Mouse (Mus musculus) lung, embryonic 14.5 days (tissue): ENCODE results near the gene Asb8. TPM values are rescaled to one million over a fixed set of nuclear protein-coding genes. Genes with fewer than 3 reads are reported as not detected.

Experiments used
- ATAC-seq: fragments of 200-750 bp; cut with Nextera tagmentation; 2 replicates; pipeline ENCODE4 v1.8.0; 2017; ENCODE audit warnings: mild to moderate bottlenecking, moderate TSS enrichment, moderate library complexity; ENCODE audit not compliant: insufficient read depth
- DNase-seq: peaks from one replicate; pipeline ENCODE4 v3.0.0-alpha.2; 2015
- H3K27ac ChIP-seq: fragments of 300-500 bp; sonication (generic); 2 replicates; pipeline ENCODE4 v1.5.1; 2014; ENCODE audit warnings: low read depth, mild to moderate bottlenecking, moderate library complexity
- H3K27me3 ChIP-seq: fragments of 300-500 bp; sonication (generic); 2 replicates; pipeline ENCODE4 v1.6.1; 2014; ENCODE audit warnings: low read length, control low read depth; ENCODE audit not compliant: insufficient read depth
- H3K36me3 ChIP-seq: fragments of 300-500 bp; sonication (generic); 2 replicates; pipeline ENCODE4 v1.6.1; 2014; ENCODE audit warnings: control low read depth; ENCODE audit not compliant: insufficient read depth
- H3K4me1 ChIP-seq: fragments of 300-500 bp; sonication (generic); 2 replicates; pipeline ENCODE4 v1.6.1; 2014; ENCODE audit warnings: antibody characterized with exemption, control low read depth; ENCODE audit not compliant: insufficient read depth
- H3K4me2 ChIP-seq: fragments of 300-500 bp; sonication (generic); 2 replicates; pipeline ENCODE4 v1.6.1; 2014; ENCODE audit warnings: mild to moderate bottlenecking
- H3K4me3 ChIP-seq: fragments of 300-500 bp; sonication (generic); 2 replicates; pipeline ENCODE4 v1.5.1; 2014; ENCODE audit warnings: low read depth, low read length
- H3K9ac ChIP-seq: fragments of 300-500 bp; sonication (generic); 2 replicates; pipeline ENCODE4 v1.6.1; 2014
- H3K9me3 ChIP-seq: fragments of 300-500 bp; sonication (generic); 2 replicates; pipeline ENCODE4 v1.6.1; 2016; ENCODE audit warnings: low read depth, low read length, control low read depth
- CTCF ChIP-seq: IDR thresholded peaks from 2 replicates; pipeline ENCODE4 v1.5.1; 2016; ENCODE audit warnings: antibody characterized with exemption, low read depth
- WGBS: fragments of 180-500 bp; shearing (Covaris S2); extraction: QIAGEN DNeasy Blood & Tissue Kit; methylation state at CpG from one replicate; pipeline ENCODE4 v1.1.7; 2014; 5-methylcytosine and 5-hydroxymethylcytosine counted together
- polyA plus RNA-seq: library from polyadenylated mRNA; unstranded; fragments of >200 nt; fragmentation: Nextera tagmentation; extraction: Ambion mirVana; gene quantifications from 2 replicates; pipeline ENCODE4 v1.2.1, GENCODE M21; 2014

Gene Asb8
- polyA plus RNA-seq, 1 experiment from 2014 or later, result 48.7 TPM

DNA sequence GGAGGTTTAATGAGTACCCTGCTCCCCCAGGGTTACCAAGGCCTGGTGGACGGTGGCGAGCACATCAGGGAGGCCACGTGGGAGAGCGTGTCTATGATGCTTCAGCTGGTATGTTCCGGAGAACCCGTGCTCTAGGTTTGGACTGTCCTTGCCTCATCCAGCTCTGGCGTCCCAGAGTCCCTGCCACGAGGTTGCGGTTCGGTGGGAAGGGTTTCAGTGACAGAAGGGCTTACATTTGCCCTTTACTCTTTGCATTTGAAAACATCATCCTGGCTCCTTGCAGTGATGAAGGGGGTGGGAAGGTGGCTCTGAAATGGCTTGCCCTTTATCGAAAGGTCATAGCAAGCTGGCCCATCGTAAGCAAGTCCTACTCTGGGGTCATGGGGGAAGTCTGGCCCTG, 46.1 kb downstream of the Asb8 start:
- no peak overlapping the region for H3K4me3 ChIP-seq
- TF ChIP-seq CTCF, result no peak
- H3K4me1 ChIP-seq, result no peaks in the 10 kb centered on the region
- no peaks in the 10 kb centered on the region for H3K9me3 ChIP-seq
- H3K27me3 ChIP-seq, result no peaks in the 10 kb centered on the region
- WGBS, result 85% methylated on average over 12 of the region's 12 CpGs
- ATAC-seq (no peak), DNase-seq (no peak)
- H3K9ac ChIP-seq, result no peak overlapping the region
- H3K4me2 ChIP-seq, result no peak overlapping the region
- H3K27ac ChIP-seq, result no peak overlapping the region
- peaks cover 61% of the 10 kb centered on the region for H3K36me3 ChIP-seq

DNA sequence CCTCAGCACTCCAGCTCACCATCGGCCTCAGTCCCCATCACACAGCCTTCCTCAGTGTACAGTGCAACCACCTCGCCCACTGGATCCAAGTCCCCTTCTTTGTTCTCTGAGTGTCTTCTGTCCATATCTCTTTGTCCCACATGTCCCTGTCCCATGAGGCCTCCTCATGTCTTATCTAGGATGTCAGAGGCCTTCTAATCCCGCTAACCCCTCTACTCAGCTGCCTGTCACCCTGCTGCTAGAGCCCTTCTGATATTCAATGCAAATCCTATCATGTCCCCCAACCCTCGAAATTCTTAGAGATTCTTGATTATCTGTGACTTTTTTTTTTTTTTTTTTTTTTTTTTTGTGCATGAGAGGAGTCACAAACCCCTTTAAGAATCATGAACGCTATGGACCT, 49.1 kb downstream of the Asb8 start:
- Histone ChIP-seq H3K36me3 (peaks cover 36% of the 10 kb centered on the region), H3K9me3 (no peaks in the 10 kb centered on the region), H3K4me2 (no peak overlapping the region), H3K9ac (no peak overlapping the region), H3K27me3 (no peaks in the 10 kb centered on the region), H3K4me1 (no peaks in the 10 kb centered on the region), H3K27ac (no peak overlapping the region), H3K4me3 (no peak overlapping the region)
- DNase-seq (no peak), ATAC-seq (no peak)
- WGBS, result 77% methylated on average over 5 of the region's 5 CpGs
- no peak for TF ChIP-seq CTCF

- no peak overlapping the region for H3K9ac ChIP-seq
- no peak overlapping the region for H3K4me3 ChIP-seq
- H3K4me1 ChIP-seq, result no peaks in the 10 kb centered on the region
- ATAC-seq (no peak), DNase-seq (no peak)
- TF ChIP-seq CTCF, result no peak
- H3K9me3 ChIP-seq, result no peaks in the 10 kb centered on the region
- no peaks in the 10 kb centered on the region for H3K27me3 ChIP-seq
- H3K4me2 ChIP-seq, result no peak overlapping the region
- H3K27ac ChIP-seq, result no peak overlapping the region
- WGBS, result 87% methylated on average over 9 of the region's 9 CpGs
- peaks cover 30% of the 10 kb centered on the region for H3K36me3 ChIP-seq
Observed at GRCm38 (mm10) chr15:98115779-98116163, 49.7 kb downstream of the Asb8 start.

DNA sequence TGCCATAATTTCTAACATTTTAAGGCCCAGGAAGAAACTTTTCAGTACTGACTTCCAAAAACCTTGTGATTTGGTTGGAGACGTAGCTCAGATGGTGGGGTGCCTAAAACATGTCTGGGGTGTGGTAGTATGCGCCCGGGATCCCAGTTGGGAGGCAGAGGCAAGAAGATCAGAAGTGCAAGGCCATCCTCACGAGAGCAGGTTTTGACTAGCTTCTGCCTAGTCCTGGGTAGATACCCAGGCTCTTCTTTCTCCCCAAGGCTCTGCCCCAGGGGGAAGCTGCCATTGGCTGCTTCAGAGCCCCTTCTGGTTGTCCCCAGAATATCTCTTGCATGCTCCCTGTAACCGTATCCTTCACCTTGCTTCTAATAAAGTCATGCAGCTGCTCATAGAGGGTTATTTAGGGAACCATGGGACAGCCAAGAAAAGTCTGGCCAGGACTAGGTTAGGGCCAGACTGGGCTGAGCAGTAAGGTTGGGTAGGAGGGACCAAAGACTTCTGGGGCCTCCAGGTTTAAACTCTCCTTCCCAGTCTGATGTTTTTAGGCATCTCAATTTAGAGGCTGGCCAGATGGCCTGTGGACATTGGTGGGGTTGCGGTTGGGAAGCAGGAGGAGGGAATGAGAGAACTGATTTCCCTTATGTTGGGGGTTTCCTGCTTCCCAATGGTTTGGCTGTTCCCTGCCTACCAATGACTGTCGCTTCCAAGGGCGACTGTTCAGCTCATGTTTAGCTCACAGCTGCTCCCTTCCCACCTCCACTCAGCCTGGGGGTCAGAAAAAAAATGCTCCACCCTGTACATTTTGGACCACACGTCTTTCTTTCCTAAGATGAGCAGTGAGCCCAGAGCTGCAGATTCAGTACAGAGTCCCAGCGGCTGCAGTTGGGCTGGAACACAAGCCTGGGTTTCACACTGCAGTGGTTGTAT, 50.3 kb downstream of the Asb8 start:
- 82% methylated on average over 10 of the region's 10 CpGs for WGBS
- Histone ChIP-seq H3K4me2 (no peak overlapping the region), H3K4me3 (no peak overlapping the region), H3K9ac (no peak overlapping the region), H3K36me3 (peaks cover 24% of the 10 kb centered on the region), H3K27me3 (no peaks in the 10 kb centered on the region), H3K4me1 (no peaks in the 10 kb centered on the region), H3K27ac (no peak overlapping the region), H3K9me3 (no peaks in the 10 kb centered on the region)
- no peak for DNase-seq
- ATAC-seq, result no peak
- no peak for TF ChIP-seq CTCF

GRCm38 (mm10) chr15:98114098-98114851, 51.1 kb downstream of the Asb8 start:
- H3K9ac ChIP-seq, result no peak overlapping the region
- DNase-seq (no peak), ATAC-seq (no peak)
- H3K27ac ChIP-seq, result no peak overlapping the region
- peaks cover 16% of the 10 kb centered on the region; the same call in 1 of the 2 replicates for H3K36me3 ChIP-seq
- no peak overlapping the region for H3K4me3 ChIP-seq
- H3K4me2 ChIP-seq, result no peak overlapping the region
- TF ChIP-seq CTCF, result no peak
- no peaks in the 10 kb centered on the region for H3K9me3 ChIP-seq
- H3K27me3 ChIP-seq, result no peaks in the 10 kb centered on the region
- WGBS, result 82% methylated on average over 10 of the region's 10 CpGs
- no peaks in the 10 kb centered on the region for H3K4me1 ChIP-seq

GRCm38 (mm10) chr15:98111791-98112190, 53.6 kb downstream of the Asb8 start:
- WGBS, result 68% methylated on average over 5 of the region's 5 CpGs
- no peak overlapping the region for H3K27ac ChIP-seq
- ATAC-seq (no peak), DNase-seq (no peak)
- H3K4me3 ChIP-seq, result no peak overlapping the region
- H3K4me2 ChIP-seq, result no peak overlapping the region
- TF ChIP-seq CTCF, result no peak
- no peaks in the 10 kb centered on the region for H3K9me3 ChIP-seq
- peaks cover 8% of the 10 kb centered on the region; the same call in 1 of the 2 replicates for H3K36me3 ChIP-seq
- no peaks in the 10 kb centered on the region for H3K4me1 ChIP-seq
- H3K9ac ChIP-seq, result no peak overlapping the region
- H3K27me3 ChIP-seq, result 0 out of 2 replicates have a peak, but pooled peaks cover 3% of the 10 kb centered on the region
